Mouse (Mus musculus): ENCODE data around the gene Rnf5.

GRCm38 (mm10) chr17:34643379-34643778 lies 39.9 kb upstream of the Rnf5 start:
- TF ChIP-seq POLR2A (IDR thresholded peaks at IDR 0.05; ENCODE audit: insufficient read length, low read depth), result no peak
- TF ChIP-seq POLR2AphosphoS2 (IDR thresholded peaks at IDR 0.05; ENCODE audit: insufficient read length, low read depth), result no peak
- no peak for TF ChIP-seq REST (IDR thresholded peaks at IDR 0.05; ENCODE audit: insufficient read depth, insufficient read length)
- no peak for TF ChIP-seq MAX (IDR thresholded peaks at IDR 0.05; ENCODE audit: low read depth)

All from myocyte (in vitro differentiated cells).